Mouse (Mus musculus) T-helper 17 cell (primary cell): ENCODE data around the gene Ntf5.
"Not testable (repeated sequence)": the region's sequence is repeated elsewhere in the genome, so short reads cannot be mapped to it uniquely, and the experiment has no call there.

Source experiments
- in situ Hi-C, 2 experiments: fragments of 300-600 bp; cut with MboI, MseI; formaldehyde crosslinking; loops; 1 replicate in 1 of 2; 2 replicates in 1 of 2; pipeline ENCODE4 v1.15.1; 2025; ENCODE audit warnings: high pct_unique_total_duplicates in 2 of 2

Ntf5 gene

GRCm38 (mm10) chr7:45434203-45435015 is 20.9 kb downstream of the Ntf5 start, which contains the start of gene Gys1:
Gene Gys1, plus strand, starts transcription at chr7:45434844.
- in situ Hi-C loops = no loop called here

GRCm38 (mm10) chr7:45435038-45435437 is 21.5 kb downstream of the Ntf5 start:
- in situ Hi-C loops = no loop called here

GRCm38 (mm10) chr7:45436444-45436843 is 22.9 kb downstream of the Ntf5 start:
- in situ Hi-C loops = no loop called here

- in situ Hi-C loops = no loop called here
Measured at GRCm38 (mm10) chr7:45437046-45437445, 23.6 kb downstream of the Ntf5 start.

- in situ Hi-C loops = no loop called here
Measured at GRCm38 (mm10) chr7:45437521-45438276, 24.2 kb downstream of the Ntf5 start, which contains the start of gene Ruvbl2. Gene Ruvbl2, minus strand, starts transcription at chr7:45438096.

- in situ Hi-C loops = no loop called here
Measured at GRCm38 (mm10) chr7:45443526-45444420, 30.3 kb downstream of the Ntf5 start.

- in situ Hi-C loops = no loop called here
Measured at GRCm38 (mm10) chr7:45446589-45446988, 33.1 kb downstream of the Ntf5 start.

- in situ Hi-C loops = no loop called here
Measured at GRCm38 (mm10) chr7:45447325-45447990, 34.0 kb downstream of the Ntf5 start.

- in situ Hi-C loops = no loop called here
Measured at GRCm38 (mm10) chr7:45449974-45450373, 36.5 kb downstream of the Ntf5 start.

- in situ Hi-C loops = no loop called here
Measured at GRCm38 (mm10) chr7:45451344-45451982, 38.0 kb downstream of the Ntf5 start.

GRCm38 (mm10) chr7:45454971-45455370 is 41.5 kb downstream of the Ntf5 start:
- in situ Hi-C loops = no loop called here

- in situ Hi-C loops = no loop called here
Measured at GRCm38 (mm10) chr7:45455932-45456696, 42.6 kb downstream of the Ntf5 start.

GRCm38 (mm10) chr7:45456721-45457203 is 43.3 kb downstream of the Ntf5 start:
- in situ Hi-C loops = no loop called here

GRCm38 (mm10) chr7:45457204-45458060 is 43.9 kb downstream of the Ntf5 start:
- in situ Hi-C loops = no loop called here

GRCm38 (mm10) chr7:45458748-45459563 is 45.5 kb downstream of the Ntf5 start:
- in situ Hi-C loops = no loop called here

GRCm38 (mm10) chr7:45459564-45460140 is 46.2 kb downstream of the Ntf5 start, which contains the start of gene Ftl1:
Gene Ftl1, minus strand, starts transcription at chr7:45459884.
- in situ Hi-C loops = not testable (repeated sequence)

- in situ Hi-C loops = no loop called here
Measured at GRCm38 (mm10) chr7:45460377-45460776, 46.9 kb downstream of the Ntf5 start.
